Mouse (Mus musculus) urinary bladder, postnatal 10 days (tissue): ENCODE data around the gene Fbxl8.
"Not testable (repeated sequence)": the region's sequence is repeated elsewhere in the genome, so short reads cannot be mapped to it uniquely, and the experiment has no call there.

Source experiments
- DNase-seq: peaks from one replicate; pipeline ENCODE4 v3.0.0; 2022; ENCODE audit warnings: low spot score

Fbxl8 gene

DNA sequence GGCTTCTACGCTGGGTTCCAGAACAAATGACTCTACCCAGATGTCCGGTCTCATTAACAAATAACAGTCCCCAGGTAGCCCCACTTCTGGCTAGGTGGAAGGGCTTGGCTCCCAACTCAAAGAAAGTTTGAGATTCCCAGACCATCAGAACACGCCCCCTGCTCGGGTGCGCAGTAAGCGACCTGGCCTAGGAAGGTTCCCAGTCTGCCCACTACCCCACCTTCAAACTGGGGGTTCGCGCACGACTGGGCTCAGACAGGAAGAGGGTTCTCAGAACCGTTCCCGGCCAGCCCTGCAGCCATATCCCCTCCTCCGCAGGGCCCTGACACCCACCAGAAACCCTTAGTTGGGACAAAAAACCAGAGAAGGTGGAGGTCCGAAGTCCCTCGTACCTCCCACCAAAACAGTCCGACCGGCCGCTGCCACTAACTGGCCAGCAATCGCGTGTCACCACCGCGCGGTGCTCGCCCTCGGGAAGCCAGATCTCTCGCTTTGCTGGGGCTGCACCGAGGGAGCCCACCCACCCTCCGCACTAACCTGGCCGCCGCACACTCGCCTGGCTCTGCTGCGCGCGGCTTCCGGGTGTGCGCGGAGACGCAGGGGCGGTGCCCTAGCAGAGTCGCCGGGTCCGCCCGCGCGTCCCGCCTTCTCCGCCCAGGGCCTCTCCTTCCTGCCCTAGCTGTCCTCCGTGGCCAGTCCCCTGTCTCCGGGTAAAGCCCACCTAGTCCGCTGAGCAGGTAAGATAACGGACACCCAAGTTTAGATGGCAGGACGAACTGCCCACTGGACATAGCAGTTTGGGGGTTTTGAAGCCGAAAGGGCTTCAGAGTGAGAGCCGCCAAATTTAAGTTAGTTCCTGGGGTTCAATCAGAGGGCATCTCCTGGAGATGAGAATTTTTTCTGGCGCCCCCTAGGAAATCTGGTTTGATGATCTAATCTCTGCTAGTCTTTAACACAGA lies at the start of gene Fbxl8, which contains the start of gene Tradd:
Fbxl8 (plus strand) TSS at position 625 of the 959 bp plus-strand sequence.
Tradd (minus strand) TSS at position 586 of the 959 bp plus-strand sequence.
- no peak for DNase-seq

DNA sequence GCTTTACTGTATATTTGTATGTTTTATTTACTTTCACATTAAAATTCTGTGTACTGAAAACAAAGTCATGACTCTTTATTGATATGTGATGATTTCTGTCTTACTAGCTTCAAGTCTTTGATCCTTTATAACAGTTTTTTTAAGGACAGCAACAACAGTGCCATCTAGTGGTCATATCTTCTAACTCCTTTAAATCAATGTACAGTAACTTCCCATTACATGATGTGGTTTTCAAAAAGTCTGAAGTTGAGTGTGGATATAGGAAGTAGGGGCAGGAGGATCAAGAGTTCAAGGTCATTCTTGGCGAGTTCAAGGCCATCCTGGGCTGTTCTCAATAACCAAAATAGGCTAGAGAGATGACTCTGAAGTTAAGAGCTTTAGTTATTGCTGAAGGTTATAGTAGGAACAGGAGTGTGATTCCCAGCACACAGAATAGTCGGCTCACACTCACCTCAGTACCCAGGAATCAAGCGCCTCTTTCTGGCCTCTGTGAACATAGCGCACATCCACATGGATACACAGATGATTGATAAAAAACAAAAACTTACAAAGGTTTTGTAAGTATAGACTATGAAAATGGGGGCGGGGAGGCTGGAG lies 46.4 kb upstream of the Fbxl8 start:
- DNase-seq, result no peak

DNA sequence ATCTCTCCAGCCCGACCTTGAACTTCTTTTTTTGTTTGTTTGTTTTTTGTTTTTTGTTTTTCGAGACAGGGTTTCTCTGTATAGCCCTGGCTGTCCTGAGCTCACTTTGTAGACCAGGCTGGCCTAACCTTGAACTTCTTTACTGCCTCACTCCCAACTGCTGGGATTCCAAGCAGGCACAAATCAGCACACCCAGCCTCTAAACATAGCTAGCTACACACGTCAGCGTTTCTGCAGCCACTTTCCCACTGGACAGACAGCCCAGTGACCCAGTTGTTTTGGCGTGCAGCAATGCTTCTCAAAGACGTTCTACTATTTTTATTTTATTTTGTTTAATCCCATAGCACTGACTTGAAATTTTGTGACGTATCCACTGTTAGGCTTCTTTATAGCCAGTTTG lies 40.6 kb upstream of the Fbxl8 start:
- no peak for DNase-seq

DNA sequence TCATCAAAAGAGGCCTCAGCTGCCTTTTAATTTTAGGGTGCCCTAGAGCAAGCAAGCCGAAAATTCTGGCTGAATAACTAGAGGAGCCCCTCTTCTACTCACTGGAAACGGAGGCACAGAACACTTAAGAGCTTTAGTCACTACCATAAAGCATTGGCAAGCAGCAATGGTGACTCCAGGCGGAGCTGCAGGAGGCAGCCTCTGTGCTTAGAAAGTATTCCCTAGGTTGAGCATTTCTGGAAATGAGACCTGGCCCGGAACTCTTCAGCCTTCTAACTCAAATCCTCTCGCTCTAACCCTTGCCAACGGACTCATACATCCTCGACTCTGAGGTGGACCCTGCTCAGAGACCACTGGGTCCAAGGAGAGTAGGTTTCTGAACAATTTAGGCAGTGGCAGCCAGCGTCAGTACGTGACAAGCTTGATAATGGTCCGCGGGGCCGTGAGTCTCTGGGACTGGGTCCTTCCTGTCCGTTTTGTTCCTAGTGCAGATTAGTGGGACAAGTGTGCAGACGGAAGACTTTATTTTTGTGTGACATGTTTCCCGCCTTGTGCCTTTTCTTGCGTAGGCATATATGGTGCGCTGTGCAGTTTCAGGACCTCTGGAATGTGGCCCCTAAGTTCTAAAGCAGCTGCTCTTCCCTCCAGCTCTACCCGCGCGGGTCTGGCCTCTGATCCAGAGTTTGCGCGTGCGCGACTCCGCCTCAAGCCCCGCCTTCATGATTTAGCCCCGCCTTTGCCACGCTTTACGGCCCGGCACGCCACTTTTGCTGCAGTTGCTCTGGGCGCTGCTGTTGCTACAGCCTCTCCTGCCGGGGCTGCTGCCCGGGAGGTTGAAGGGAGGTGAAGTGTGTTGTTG lies 39.8 kb upstream of the Fbxl8 start, which contains the start of gene D230025D16Rik:
D230025D16Rik (plus strand) TSS at position 733 of the 859 bp plus-strand sequence.
- peak; percentile 78 for DNase-seq

DNA sequence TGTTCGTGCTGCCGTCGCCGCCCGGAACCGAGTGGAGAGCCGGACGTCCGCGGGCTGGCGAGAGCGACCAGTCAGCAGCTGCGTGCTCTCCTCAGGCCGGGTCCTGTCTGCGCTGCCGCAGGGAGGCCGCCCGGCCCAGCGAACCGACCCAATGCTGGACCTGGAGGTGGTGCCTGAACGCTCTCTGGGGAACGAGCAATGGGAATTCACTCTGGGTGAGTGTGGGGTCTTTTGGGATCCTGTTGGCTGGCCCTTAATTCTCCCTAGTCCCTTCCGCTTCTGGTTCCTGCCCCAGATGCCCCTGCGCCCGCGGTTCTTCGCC lies 39.2 kb upstream of the Fbxl8 start:
- no peak for DNase-seq

DNA sequence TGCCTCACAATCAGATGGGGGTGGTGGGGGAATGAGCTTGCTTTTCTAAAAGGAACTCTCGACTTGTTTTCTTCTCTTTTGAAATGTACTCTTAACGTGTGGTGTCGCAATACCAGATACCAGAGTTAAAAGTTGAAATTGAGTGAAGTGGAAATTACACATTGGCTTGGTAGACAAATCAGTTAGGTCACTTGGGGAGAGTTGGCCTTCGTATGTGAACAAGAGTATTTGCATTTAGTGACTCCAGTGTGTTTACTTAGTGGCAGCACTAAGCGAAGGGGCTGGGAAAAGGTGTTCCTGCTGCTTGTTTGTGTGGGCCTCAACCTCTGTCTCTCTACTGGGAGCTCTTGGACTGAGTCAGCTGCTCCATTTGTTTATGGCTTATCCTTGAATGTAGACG lies 38.5 kb upstream of the Fbxl8 start:
- DNase-seq, result no peak

DNA sequence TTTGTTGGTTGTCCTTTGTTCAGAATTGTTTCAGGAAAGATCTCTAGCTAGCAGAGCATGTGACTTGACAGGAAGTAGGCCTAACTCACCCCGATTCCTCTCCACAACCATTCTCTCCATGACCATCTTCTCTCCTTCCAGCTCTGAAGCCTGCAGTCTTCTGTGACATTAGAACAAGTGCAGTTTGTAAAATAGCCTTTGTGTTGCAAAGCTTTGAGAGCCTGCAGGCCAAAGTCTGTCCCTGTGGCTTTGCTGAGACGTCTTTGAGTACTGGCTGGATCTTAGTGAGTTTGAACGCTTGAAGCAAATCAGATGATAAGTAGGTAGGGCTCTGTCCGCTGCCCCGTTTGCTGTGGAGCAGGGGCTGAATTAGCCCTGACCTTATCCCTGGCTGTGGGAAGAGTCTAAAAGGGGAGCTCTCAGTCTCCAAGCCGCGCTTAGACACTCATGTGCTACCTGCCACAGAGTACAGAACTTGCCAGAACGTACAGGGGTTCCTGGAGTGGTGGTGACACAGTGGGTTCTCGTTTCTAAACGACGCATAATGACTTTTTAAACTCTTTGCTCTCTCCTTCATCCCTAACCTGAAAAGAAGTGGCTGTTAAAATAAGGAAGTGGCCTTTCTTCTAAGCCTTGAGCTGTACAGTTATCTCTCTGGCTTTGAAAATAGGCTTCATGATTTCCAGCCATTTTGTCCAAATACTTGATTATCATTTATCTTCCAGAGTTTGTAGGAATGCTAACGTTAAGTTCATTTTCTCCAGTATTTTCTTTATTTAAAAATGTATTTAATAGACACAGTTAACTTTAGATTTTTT lies 32.7 kb upstream of the Fbxl8 start:
- DNase-seq, result no peak

DNA sequence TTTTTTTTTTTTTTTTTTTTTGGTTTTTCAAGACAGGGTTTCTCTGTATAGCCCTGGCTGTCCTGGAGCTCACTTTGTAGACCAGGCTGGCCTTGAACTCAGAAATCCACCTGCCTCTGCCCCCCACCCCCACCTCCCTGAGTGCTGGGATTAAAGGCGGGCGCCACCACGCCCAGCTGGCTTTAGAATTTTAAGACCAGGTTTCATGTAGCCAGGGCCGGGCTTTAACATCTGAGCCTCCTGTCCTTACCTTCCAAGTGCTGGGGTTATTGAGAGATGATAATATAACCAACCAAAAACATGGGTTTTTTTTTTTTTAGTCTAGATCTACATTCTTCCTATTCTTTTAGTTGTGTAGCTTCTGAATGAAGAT lies 32.1 kb upstream of the Fbxl8 start:
- not testable (repeated sequence) for DNase-seq

DNA sequence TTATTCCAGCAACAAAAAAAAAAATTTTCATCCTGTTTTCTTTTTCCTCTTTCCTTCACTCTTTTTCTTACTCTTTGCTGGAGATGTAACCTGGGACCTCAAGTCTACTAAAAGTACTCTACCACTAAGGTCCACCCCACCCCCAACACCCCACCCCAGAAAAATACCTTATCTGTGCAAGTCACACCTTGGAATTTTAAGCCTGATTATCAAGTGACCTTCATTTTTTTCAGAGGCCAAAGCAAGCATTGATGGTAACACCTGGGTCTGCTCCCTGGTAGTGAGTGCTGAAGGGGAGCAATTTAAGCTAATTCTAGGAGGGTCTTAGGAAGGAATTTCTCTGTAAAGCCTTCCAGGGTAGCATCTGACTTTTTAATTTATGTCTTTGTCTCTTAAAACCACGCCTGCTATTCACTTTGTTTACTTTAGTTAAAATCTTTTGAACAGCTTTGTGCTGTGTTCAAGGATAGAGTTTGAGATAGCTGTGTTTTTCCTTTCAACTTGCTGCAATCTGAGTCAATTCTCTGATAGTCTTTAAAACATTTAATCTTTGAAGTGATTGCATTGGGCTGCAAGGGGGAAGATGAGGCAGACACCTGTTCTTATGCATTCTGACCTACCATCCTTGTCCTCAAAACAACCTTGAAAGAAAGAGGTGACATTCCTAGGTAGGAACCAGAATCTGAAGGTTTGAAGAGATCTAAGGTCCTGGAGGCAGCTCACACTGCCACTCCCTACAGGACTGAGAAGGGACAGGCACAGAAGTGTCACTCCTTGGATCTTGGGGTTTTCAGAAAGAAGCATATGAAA lies 31.1 kb upstream of the Fbxl8 start:
- DNase-seq, result no peak

DNA sequence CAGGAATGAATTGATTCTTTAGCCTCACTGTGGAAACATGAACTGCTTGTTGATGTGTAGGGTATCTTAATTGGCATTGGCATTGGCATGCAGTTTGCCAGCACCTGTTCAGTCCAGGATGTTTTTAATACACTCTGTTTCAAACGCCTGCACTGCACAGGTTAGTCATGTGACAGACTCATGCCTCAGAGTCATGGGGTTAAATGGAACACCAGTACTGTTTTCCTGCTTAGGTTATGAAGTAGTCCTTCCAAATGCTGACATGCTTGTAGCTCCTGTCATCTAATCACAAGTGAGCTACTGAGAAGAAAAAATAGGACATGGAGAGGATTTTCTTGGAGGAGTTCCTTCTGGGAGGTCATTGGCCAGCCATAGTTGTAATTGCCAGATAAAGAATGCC lies 29.2 kb upstream of the Fbxl8 start:
- no peak for DNase-seq

DNA sequence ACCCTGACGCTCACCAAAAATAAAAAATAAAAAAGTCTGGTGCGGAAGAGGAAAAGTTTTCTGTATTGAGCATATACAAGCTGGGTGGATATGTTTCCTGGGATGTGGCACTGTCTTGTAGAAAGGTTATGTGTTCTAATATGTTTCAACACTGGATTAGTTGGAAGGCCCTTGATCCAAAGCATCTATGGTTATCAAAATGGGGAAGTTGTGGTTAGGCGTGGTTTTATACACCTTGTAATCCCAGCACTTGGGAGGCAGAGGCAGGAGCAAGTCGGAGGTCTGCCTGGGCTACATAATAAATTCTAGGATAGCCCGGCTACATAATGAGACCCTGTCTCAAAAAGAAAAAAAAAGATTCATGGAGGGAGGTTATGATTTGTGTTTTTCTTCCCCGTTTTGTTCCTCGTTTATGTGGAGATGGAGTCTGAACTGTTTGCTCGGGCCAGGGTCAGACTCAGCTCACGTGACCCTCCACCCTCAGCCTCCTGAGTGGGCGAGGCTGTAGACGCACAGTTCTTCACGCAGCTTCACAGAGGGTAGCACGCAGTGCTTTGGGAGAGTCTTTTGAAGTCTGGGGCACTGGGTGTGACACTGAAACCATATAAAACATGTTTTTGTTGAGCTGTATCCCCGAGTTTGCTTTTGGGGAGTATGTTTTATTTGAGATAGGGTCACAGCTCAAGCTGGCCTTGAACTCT lies 26.9 kb upstream of the Fbxl8 start:
- DNase-seq, result no peak

DNA sequence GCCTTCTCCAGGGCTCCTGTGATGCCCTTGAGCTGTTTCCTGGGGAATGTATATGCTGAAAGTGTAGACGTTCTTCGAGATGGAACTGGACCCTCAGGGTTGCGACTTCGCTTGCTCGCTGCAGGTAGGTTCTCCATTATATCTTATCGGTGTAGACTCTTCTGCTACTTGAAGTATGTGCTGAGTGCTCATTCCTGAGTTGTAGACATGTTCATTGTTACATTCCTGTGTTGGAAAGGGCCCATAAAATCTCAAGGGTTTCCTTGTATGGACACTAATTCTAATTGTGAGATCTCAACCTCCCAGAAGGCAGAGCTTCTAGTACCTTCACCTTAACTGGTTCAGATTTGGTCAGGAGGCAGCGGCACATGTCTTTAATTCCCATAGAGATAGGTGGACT lies 23.4 kb upstream of the Fbxl8 start:
- DNase-seq, result no peak

DNA sequence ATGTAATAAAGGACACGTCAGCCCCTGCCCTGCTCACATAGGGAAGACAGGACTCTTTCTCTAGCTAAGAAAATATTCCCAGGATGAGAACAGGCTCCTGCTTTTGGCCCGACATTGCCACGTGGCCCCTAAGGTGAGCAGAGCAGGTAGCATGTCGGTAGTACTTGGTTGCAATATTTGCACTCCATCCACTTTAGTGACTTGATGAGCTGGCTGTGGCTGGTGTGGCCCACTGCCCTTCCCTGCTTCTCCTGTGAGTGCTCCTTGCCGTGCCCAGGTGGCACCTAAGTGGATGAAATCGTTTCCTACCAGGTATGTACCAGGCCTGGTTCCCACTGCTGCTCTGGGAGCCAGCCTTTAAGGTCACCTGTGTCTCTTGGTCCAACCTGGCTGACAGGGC lies 12.5 kb upstream of the Fbxl8 start:
- no peak for DNase-seq

DNA sequence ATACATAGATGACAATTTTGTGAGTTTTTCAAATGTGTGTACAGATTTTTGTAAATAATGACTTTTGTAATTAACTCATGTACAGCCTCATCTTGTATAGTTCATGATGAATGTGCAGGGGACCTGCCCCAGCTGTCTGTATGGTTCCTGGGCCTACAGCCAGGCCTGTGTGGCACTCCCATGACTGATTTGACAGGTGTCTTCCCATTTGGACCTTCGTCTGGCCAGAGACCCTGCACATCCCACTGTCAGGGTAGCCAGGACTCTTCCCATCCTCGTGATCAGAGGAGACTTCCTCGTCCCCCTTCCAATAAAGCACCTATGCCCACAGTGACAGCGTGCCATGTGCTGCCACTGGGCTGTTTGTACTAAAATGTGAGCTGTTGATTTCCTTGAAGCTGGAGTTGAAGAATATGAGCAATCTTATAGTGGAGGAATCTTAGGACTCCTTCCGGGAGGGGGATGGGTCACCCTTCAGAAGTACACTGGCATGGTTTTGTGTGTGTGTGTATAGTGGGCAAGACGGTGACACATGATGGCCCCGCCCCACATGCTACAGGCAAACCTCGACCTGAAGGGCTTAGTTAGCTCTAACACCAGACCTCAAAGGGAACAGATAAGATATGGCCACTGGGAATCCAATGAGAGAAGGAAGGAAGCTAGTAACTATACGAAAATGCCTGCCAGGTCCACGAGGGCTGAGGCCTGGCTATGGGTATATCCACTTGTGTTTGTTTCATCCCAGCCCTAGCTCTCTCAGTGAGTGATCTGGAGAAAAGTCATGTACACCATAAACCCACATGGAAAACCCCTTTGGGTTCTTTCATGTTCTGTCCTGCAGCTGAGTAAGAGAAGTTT lies 11.5 kb upstream of the Fbxl8 start:
- no peak for DNase-seq

DNA sequence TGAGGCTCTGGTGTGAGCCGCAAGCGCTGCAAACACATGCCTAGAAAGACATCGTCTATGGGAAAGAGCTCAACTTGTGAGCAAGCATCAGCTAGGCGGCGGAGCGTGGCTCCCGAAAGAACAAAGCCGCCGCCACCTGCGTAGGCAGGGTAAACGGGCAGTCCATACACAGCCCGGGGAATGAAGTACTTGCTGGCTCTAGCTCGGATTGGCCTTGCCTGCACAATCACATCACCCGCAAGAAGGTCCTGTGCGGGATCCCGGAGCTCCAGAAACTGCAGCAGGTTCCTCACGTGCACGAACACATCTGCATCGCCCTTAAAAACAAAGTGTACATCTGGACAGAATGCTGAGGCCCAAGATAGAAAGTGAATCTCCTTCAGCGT lies 10.7 kb upstream of the Fbxl8 start:
- no peak for DNase-seq

DNA sequence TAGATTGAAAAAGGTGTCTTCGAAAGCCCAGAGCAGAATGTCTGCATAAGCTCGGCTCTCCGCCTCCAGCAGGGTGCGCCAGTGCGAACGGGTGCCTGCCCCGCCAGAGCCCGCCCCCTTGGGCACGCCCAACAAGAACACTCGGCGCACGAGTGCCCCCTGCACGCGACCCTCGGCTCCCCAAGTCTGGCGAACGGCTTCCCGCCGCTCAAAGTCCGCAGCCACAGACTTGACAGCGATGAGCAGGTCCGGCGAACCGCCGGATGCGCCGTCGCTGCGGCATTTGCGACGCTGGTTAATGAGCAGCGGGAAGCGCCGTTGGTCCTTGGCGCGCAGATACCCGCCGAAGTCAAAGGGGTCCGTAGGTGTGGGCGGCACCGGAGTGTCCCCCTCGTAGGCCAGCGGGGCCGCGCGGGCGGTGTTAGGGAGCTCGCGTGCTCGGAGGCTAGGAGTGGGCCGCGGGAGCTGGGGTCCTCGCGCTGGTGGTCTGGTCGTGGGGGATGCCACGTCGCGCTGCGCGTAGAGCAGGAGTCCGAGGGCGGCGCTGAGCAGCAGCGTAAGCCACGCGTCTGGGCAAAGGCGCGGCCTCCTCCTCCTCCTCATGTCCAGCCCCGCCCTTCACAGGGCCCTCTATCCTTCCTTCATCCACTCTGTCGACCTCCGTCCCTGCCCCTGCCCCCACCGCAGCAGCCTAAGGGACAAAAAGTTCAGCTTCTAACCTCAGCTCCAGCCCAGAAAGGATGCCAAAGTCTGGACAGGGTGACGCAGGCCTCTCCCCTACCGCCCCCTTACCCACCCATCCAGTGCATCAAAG lies 10.1 kb upstream of the Fbxl8 start:
- DNase-seq, result peak; percentile 68

DNA sequence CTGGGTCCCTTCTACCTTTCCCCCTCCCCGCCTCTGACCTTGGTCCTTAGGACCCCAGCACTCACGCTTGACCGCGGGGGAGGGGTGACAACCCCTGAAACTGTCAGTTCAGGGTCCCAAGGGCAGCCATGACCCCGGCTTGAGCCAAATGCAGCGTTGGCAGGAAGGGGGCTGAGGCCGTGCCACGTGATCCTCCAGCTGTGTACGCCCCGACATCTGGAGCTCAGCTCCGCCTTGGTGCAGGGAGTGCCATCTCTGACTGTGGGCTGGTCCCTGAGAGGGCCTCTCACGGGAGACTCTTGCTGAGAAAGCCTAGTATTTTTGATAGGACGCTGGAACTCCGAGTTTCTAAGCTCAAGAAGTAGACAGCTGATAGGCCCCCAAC lies 9.5 kb upstream of the Fbxl8 start, which contains the start of gene B3gnt9:
B3gnt9 (minus strand) TSS at position 188 of the 385 bp plus-strand sequence.
- DNase-seq, result no peak
